Mouse (Mus musculus): Measurements from ENCODE around the gene Plpp3. TPM values are rescaled to one million over a fixed set of nuclear protein-coding genes. Genes with fewer than 3 reads are reported as not detected.
A peak's percentile ranks its signal among the peaks of the same experiment; 100 is the strongest.

Plpp3 gene
- total RNA-seq, 1 experiment from 2014 or later, result 1.1 TPM

GRCm38 (mm10) chr4:105175255-105176035 lies 18.3 kb downstream of the Plpp3 start:
- no peak for ATAC-seq (replicated peaks in 1 of 2; ENCODE audit: insufficient read depth in 1 of 2, low FRiP score in 2 of 2, low TSS enrichment in 1 of 2, low read depth in 1 of 2, poor library complexity in 2 of 2, severe bottlenecking in 2 of 2)

GRCm38 (mm10) chr4:105181014-105181658 lies 24.0 kb downstream of the Plpp3 start:
- ATAC-seq (replicated peaks in 1 of 2; ENCODE audit: insufficient read depth in 1 of 2, low FRiP score in 2 of 2, low TSS enrichment in 1 of 2, low read depth in 1 of 2, poor library complexity in 2 of 2, severe bottlenecking in 2 of 2), result peak in 1 of 2 experiments; percentile 25; a peak in 1 of 4 replicates

GRCm38 (mm10) chr4:105181659-105182167 lies 24.6 kb downstream of the Plpp3 start:
- ATAC-seq (replicated peaks in 1 of 2; ENCODE audit: insufficient read depth in 1 of 2, low FRiP score in 2 of 2, low TSS enrichment in 1 of 2, low read depth in 1 of 2, poor library complexity in 2 of 2, severe bottlenecking in 2 of 2), result no peak

GRCm38 (mm10) chr4:105182249-105182648 lies 25.1 kb downstream of the Plpp3 start:
- no peak for ATAC-seq (replicated peaks in 1 of 2; ENCODE audit: insufficient read depth in 1 of 2, low FRiP score in 2 of 2, low TSS enrichment in 1 of 2, low read depth in 1 of 2, poor library complexity in 2 of 2, severe bottlenecking in 2 of 2)

- ATAC-seq (replicated peaks in 1 of 2; ENCODE audit: insufficient read depth in 1 of 2, low FRiP score in 2 of 2, low TSS enrichment in 1 of 2, low read depth in 1 of 2, poor library complexity in 2 of 2, severe bottlenecking in 2 of 2), result no peak
Observed at GRCm38 (mm10) chr4:105184490-105184889, 27.3 kb downstream of the Plpp3 start.

GRCm38 (mm10) chr4:105184924-105185323 lies 27.8 kb downstream of the Plpp3 start:
- ATAC-seq (replicated peaks in 1 of 2; ENCODE audit: insufficient read depth in 1 of 2, low FRiP score in 2 of 2, low TSS enrichment in 1 of 2, low read depth in 1 of 2, poor library complexity in 2 of 2, severe bottlenecking in 2 of 2), result no peak

GRCm38 (mm10) chr4:105186654-105187053 lies 29.5 kb downstream of the Plpp3 start:
- ATAC-seq (replicated peaks in 1 of 2; ENCODE audit: insufficient read depth in 1 of 2, low FRiP score in 2 of 2, low TSS enrichment in 1 of 2, low read depth in 1 of 2, poor library complexity in 2 of 2, severe bottlenecking in 2 of 2), result no peak

GRCm38 (mm10) chr4:105187873-105188272 lies 30.7 kb downstream of the Plpp3 start:
- ATAC-seq (replicated peaks in 1 of 2; ENCODE audit: insufficient read depth in 1 of 2, low FRiP score in 2 of 2, low TSS enrichment in 1 of 2, low read depth in 1 of 2, poor library complexity in 2 of 2, severe bottlenecking in 2 of 2), result no peak

- no peak for ATAC-seq (replicated peaks in 1 of 2; ENCODE audit: insufficient read depth in 1 of 2, low FRiP score in 2 of 2, low TSS enrichment in 1 of 2, low read depth in 1 of 2, poor library complexity in 2 of 2, severe bottlenecking in 2 of 2)
Observed at GRCm38 (mm10) chr4:105188801-105189200, 31.7 kb downstream of the Plpp3 start.

- no peak for ATAC-seq (replicated peaks in 1 of 2; ENCODE audit: insufficient read depth in 1 of 2, low FRiP score in 2 of 2, low TSS enrichment in 1 of 2, low read depth in 1 of 2, poor library complexity in 2 of 2, severe bottlenecking in 2 of 2)
Observed at GRCm38 (mm10) chr4:105190826-105191225, 33.7 kb downstream of the Plpp3 start.

- no peak for ATAC-seq (replicated peaks in 1 of 2; ENCODE audit: insufficient read depth in 1 of 2, low FRiP score in 2 of 2, low TSS enrichment in 1 of 2, low read depth in 1 of 2, poor library complexity in 2 of 2, severe bottlenecking in 2 of 2)
Observed at GRCm38 (mm10) chr4:105191550-105191949, 34.4 kb downstream of the Plpp3 start.

GRCm38 (mm10) chr4:105192665-105193064 lies 35.5 kb downstream of the Plpp3 start:
- no peak for ATAC-seq (replicated peaks in 1 of 2; ENCODE audit: insufficient read depth in 1 of 2, low FRiP score in 2 of 2, low TSS enrichment in 1 of 2, low read depth in 1 of 2, poor library complexity in 2 of 2, severe bottlenecking in 2 of 2)

GRCm38 (mm10) chr4:105195256-105195655 lies 38.1 kb downstream of the Plpp3 start:
- no peak for ATAC-seq (replicated peaks in 1 of 2; ENCODE audit: insufficient read depth in 1 of 2, low FRiP score in 2 of 2, low TSS enrichment in 1 of 2, low read depth in 1 of 2, poor library complexity in 2 of 2, severe bottlenecking in 2 of 2)

GRCm38 (mm10) chr4:105196099-105196498 lies 39.0 kb downstream of the Plpp3 start:
- ATAC-seq (replicated peaks in 1 of 2; ENCODE audit: insufficient read depth in 1 of 2, low FRiP score in 2 of 2, low TSS enrichment in 1 of 2, low read depth in 1 of 2, poor library complexity in 2 of 2, severe bottlenecking in 2 of 2), result no peak

GRCm38 (mm10) chr4:105196993-105197765 lies 40.0 kb downstream of the Plpp3 start:
- ATAC-seq (replicated peaks in 1 of 2; ENCODE audit: insufficient read depth in 1 of 2, low FRiP score in 2 of 2, low TSS enrichment in 1 of 2, low read depth in 1 of 2, poor library complexity in 2 of 2, severe bottlenecking in 2 of 2), result no peak

- ATAC-seq (replicated peaks in 1 of 2; ENCODE audit: insufficient read depth in 1 of 2, low FRiP score in 2 of 2, low TSS enrichment in 1 of 2, low read depth in 1 of 2, poor library complexity in 2 of 2, severe bottlenecking in 2 of 2), result no peak
Observed at GRCm38 (mm10) chr4:105198696-105199095, 41.5 kb downstream of the Plpp3 start.

- ATAC-seq (replicated peaks in 1 of 2; ENCODE audit: insufficient read depth in 1 of 2, low FRiP score in 2 of 2, low TSS enrichment in 1 of 2, low read depth in 1 of 2, poor library complexity in 2 of 2, severe bottlenecking in 2 of 2), result no peak
Observed at GRCm38 (mm10) chr4:105199345-105199744, 42.2 kb downstream of the Plpp3 start.
